Mouse (Mus musculus): ENCODE data around the gene Tm4sf5. TPM values are rescaled to one million over a fixed set of nuclear protein-coding genes. Genes with fewer than 3 reads are reported as not detected.

The Tm4sf5 gene
- polyA plus RNA-seq (2017; shearing (Covaris generic)), result 1.2 TPM

GRCm38 (mm10) chr11:70504970-70505369, at the start of gene Tm4sf5:
TSS of gene Tm4sf5 (plus strand) at chr11:70505244.

GRCm38 (mm10) chr11:70458688-70459600, 46.1 kb upstream of the Tm4sf5 start, which contains the start of gene Zmynd15:
TSS of gene Zmynd15 (plus strand) at chr11:70459433.

GRCm38 (mm10) chr11:70459601-70460101, 45.4 kb upstream of the Tm4sf5 start, which contains the start of gene Cxcl16:
TSS of gene Cxcl16 (minus strand) at chr11:70459984.

GRCm38 (mm10) chr11:70514288-70514687, 9.2 kb downstream of the Tm4sf5 start, which contains the start of gene Vmo1:
TSS of gene Vmo1 (minus strand) at chr11:70514616.

GRCm38 (mm10) chr11:70518923-70519322, 13.9 kb downstream of the Tm4sf5 start, which contains the start of gene Gltpd2:
TSS of gene Gltpd2 (plus strand) at chr11:70519196.

GRCm38 (mm10) chr11:70525184-70525678, 20.2 kb downstream of the Tm4sf5 start, which contains the start of gene Psmb6:
TSS of gene Psmb6 (plus strand) at chr11:70525367.

GRCm38 (mm10) chr11:70532839-70533238, 27.8 kb downstream of the Tm4sf5 start, which contains the start of gene Gm40193:
TSS of gene Gm40193 (minus strand) at chr11:70532939.

GRCm38 (mm10) chr11:70539877-70540587, 35.0 kb downstream of the Tm4sf5 start, which contains the start of gene Pld2:
TSS of gene Pld2 (plus strand) at chr11:70540064.

Other genes with a start within 250 kb of the Tm4sf5 start
- 0.17 TPM for gene Alox12, start 249.9 kb upstream of the Tm4sf5 start, polyA plus RNA-seq (2017; shearing (Covaris generic))
- gene Alox12e, start 182.6 kb upstream of the Tm4sf5 start, polyA plus RNA-seq (2017; shearing (Covaris generic)), result not detected
- 0.41 TPM for gene Alox15, start 153.2 kb upstream of the Tm4sf5 start, polyA plus RNA-seq (2017; shearing (Covaris generic))
- gene Pelp1, start 95.2 kb upstream of the Tm4sf5 start, polyA plus RNA-seq (2017; shearing (Covaris generic)), result 13.5 TPM
- 284 TPM for gene Arrb2, start 72.6 kb upstream of the Tm4sf5 start, polyA plus RNA-seq (2017; shearing (Covaris generic))
- 70.2 TPM for gene Med11, start 53.3 kb upstream of the Tm4sf5 start, polyA plus RNA-seq (2017; shearing (Covaris generic))
- gene Zmynd15, start 45.8 kb upstream of the Tm4sf5 start, polyA plus RNA-seq (2017; shearing (Covaris generic)), result 0.13 TPM
- 1.1 TPM for gene Cxcl16, start 45.3 kb upstream of the Tm4sf5 start, polyA plus RNA-seq (2017; shearing (Covaris generic))
- gene Vmo1, start 9.4 kb downstream of the Tm4sf5 start, polyA plus RNA-seq (2017; shearing (Covaris generic)), result not detected
- not detected for gene Gltpd2, start 14.0 kb downstream of the Tm4sf5 start, polyA plus RNA-seq (2017; shearing (Covaris generic))
- gene Psmb6, start 20.1 kb downstream of the Tm4sf5 start, polyA plus RNA-seq (2017; shearing (Covaris generic)), result 353 TPM
- gene Gm40193, start 27.7 kb downstream of the Tm4sf5 start, polyA plus RNA-seq (2017; shearing (Covaris generic)), result not detected
- gene Pld2, start 34.8 kb downstream of the Tm4sf5 start, polyA plus RNA-seq (2017; shearing (Covaris generic)), result 1.9 TPM
- gene Mink1, start 57.6 kb downstream of the Tm4sf5 start, polyA plus RNA-seq (2017; shearing (Covaris generic)), result 17.5 TPM
- 0.30 TPM for gene 4930544D05Rik, start 110.6 kb downstream of the Tm4sf5 start, polyA plus RNA-seq (2017; shearing (Covaris generic))
- gene Chrne, start 114.0 kb downstream of the Tm4sf5 start, polyA plus RNA-seq (2017; shearing (Covaris generic)), result 1.1 TPM
- 0.08 TPM for gene Gp1ba, start 133.9 kb downstream of the Tm4sf5 start, polyA plus RNA-seq (2017; shearing (Covaris generic))
- gene Rnf167, start 142.0 kb downstream of the Tm4sf5 start, polyA plus RNA-seq (2017; shearing (Covaris generic)), result 428 TPM
- 168 TPM for gene Slc25a11, start 142.2 kb downstream of the Tm4sf5 start, polyA plus RNA-seq (2017; shearing (Covaris generic))
- gene Pfn1, start 149.4 kb downstream of the Tm4sf5 start, polyA plus RNA-seq (2017; shearing (Covaris generic)), result 5,457 TPM
- gene Eno3, start 152.0 kb downstream of the Tm4sf5 start, polyA plus RNA-seq (2017; shearing (Covaris generic)), result 36.6 TPM
- gene Spag7, start 164.2 kb downstream of the Tm4sf5 start, polyA plus RNA-seq (2017; shearing (Covaris generic)), result 81.0 TPM
- gene Camta2, start 182.9 kb downstream of the Tm4sf5 start, polyA plus RNA-seq (2017; shearing (Covaris generic)), result 43.3 TPM
- gene Inca1, start 194.9 kb downstream of the Tm4sf5 start, polyA plus RNA-seq (2017; shearing (Covaris generic)), result 0.66 TPM
- gene Kif1c, start 195.3 kb downstream of the Tm4sf5 start, polyA plus RNA-seq (2017; shearing (Covaris generic)), result 1.8 TPM